Mouse (Mus musculus) MEL (cell line): Measurements from ENCODE around the gene Ccdc38. TPM values are rescaled to one million over a fixed set of nuclear protein-coding genes. Genes with fewer than 3 reads are reported as not detected.

ENCODE experiments used
- DNase-seq: peaks from one replicate; pipeline ENCODE4 v3.0.0; 2011; ENCODE audit warnings: low read depth, low spot score
- H3K27ac ChIP-seq: 2 replicates; pipeline ENCODE4 v1.5.1; 2012; ENCODE audit warnings: low read depth, mild to moderate bottlenecking, control low read depth, low read length, moderate library complexity; ENCODE audit not compliant: control insufficient read depth
- H3K27me3 ChIP-seq, 2 experiments: fragments of 150-350 bp in 1 of 2; sonication (generic) in 1 of 2; 2 replicates each; pipeline ENCODE4 v1.6.1; 2012; ENCODE audit warnings: low read length in 2 of 2, mild to moderate bottlenecking in 2 of 2, improper control_type of control experiment in 1 of 2, moderate library complexity in 1 of 2; ENCODE audit not compliant: insufficient read depth in 2 of 2, control insufficient read depth in 1 of 2
- H3K36me3 ChIP-seq, 2 experiments: 2 replicates each; pipeline ENCODE4 v1.6.1; 2012 to 2014; ENCODE audit warnings: low read length in 2 of 2, improper control_type of control experiment in 1 of 2, inconsistent platforms in 1 of 2, mild to moderate bottlenecking in 1 of 2; ENCODE audit not compliant: insufficient read depth in 2 of 2, control insufficient read depth in 1 of 2
- H3K4me1 ChIP-seq, 2 experiments: fragments of 150-350 bp in 1 of 2; sonication (generic) in 1 of 2; 2 replicates each; pipeline ENCODE4 v1.6.1; 2012; ENCODE audit warnings: low read length in 2 of 2, improper control_type of control experiment in 1 of 2, mild to moderate bottlenecking in 1 of 2; ENCODE audit not compliant: insufficient read depth in 2 of 2, control insufficient read depth in 1 of 2
- H3K4me3 ChIP-seq, 2 experiments: fragments of 150-350 bp in 1 of 2; sonication (generic) in 1 of 2; 2 replicates each; pipeline ENCODE4 v1.5.1; 2012; ENCODE audit warnings: low read depth in 2 of 2, low read length in 2 of 2, mild to moderate bottlenecking in 2 of 2, moderate library complexity in 2 of 2, control low read depth in 1 of 2, improper control_type of control experiment in 1 of 2; ENCODE audit not compliant: control insufficient read depth in 1 of 2, insufficient read depth in 1 of 2
- H3K79me2 ChIP-seq: 2 replicates; pipeline ENCODE4 v1.6.1; 2012; ENCODE audit warnings: mild to moderate bottlenecking, low read length, moderate library complexity; ENCODE audit not compliant: control insufficient read depth, poor library complexity, insufficient read depth
- H3K9ac ChIP-seq: 2 replicates; pipeline ENCODE4 v1.6.1; 2012; ENCODE audit warnings: low read depth, mild to moderate bottlenecking, control low read depth, low read length, moderate library complexity; ENCODE audit not compliant: control insufficient read depth, poor library complexity, severe bottlenecking
- H3K9me3 ChIP-seq: fragments of 150-350 bp; sonication (generic); replicated peaks from 2 replicates; pipeline ENCODE4 v1.6.1; 2012; ENCODE audit warnings: mild to moderate bottlenecking, low read length, improper control_type of control experiment, moderate library complexity; ENCODE audit not compliant: insufficient read depth
- BHLHE40 ChIP-seq: IDR thresholded peaks from 2 replicates; pipeline ENCODE4 v1.6.1; 2012; ENCODE audit warnings: low read depth, mild to moderate bottlenecking, inconsistent platforms, low read length, improper control_type of control experiment, borderline replicate concordance
- CHD1 ChIP-seq: IDR thresholded peaks from 2 replicates; pipeline ENCODE4 v1.6.1; 2012; ENCODE audit warnings: low read depth, mild to moderate bottlenecking, inconsistent platforms, low read length, improper control_type of control experiment
- CHD2 ChIP-seq: IDR thresholded peaks from 2 replicates; pipeline ENCODE4 v1.6.1; 2011; ENCODE audit warnings: low read length, improper control_type of control experiment
- CTCF ChIP-seq, 3 experiments: IDR thresholded peaks in 2 of 3; conservative IDR thresholded peaks in 1 of 3; 2 replicates each; pipeline ENCODE4 v1.5.1; 2011 to 2012; ENCODE audit warnings: low read length in 3 of 3, low read depth in 2 of 3, mild to moderate bottlenecking in 2 of 3, improper control_type of control experiment in 1 of 3, inconsistent platforms in 1 of 3, mixed read lengths in 1 of 3, moderate library complexity in 1 of 3; ENCODE audit not compliant: control insufficient read depth in 1 of 3, insufficient read depth in 1 of 3, poor library complexity in 1 of 3, severe bottlenecking in 1 of 3
- E2F4 ChIP-seq: IDR thresholded peaks from 2 replicates; pipeline ENCODE4 v1.6.1; 2011; ENCODE audit warnings: low read depth, low read length, improper control_type of control experiment, borderline replicate concordance
- EP300 ChIP-seq, 2 experiments: IDR thresholded peaks; 2 replicates each; pipeline ENCODE4 v1.6.1; 2011; ENCODE audit warnings: improper control_type of control experiment in 2 of 2, low read length in 2 of 2, low read depth in 1 of 2, mild to moderate bottlenecking in 1 of 2
- GATA1 ChIP-seq: IDR thresholded peaks from 2 replicates; pipeline ENCODE4 v1.6.1; 2011; ENCODE audit warnings: low read depth, low read length, improper control_type of control experiment
- HCFC1 ChIP-seq: IDR thresholded peaks from 2 replicates; pipeline ENCODE4 v1.6.1; 2012; ENCODE audit warnings: low read depth, mild to moderate bottlenecking, inconsistent platforms, low read length, improper control_type of control experiment, moderate library complexity
- KAT2A ChIP-seq: conservative IDR thresholded peaks from 2 replicates; pipeline ENCODE4 v1.6.1; 2012; ENCODE audit warnings: low read depth, low read length, improper control_type of control experiment, inconsistent platforms
- MAFK ChIP-seq: IDR thresholded peaks from 2 replicates; pipeline ENCODE4 v1.6.1; 2011; ENCODE audit warnings: low read depth, mild to moderate bottlenecking, low read length, improper control_type of control experiment, borderline replicate concordance
- MAX ChIP-seq: IDR thresholded peaks from 2 replicates; pipeline ENCODE4 v1.6.1; 2011; ENCODE audit warnings: low read length, improper control_type of control experiment
- MXI1 ChIP-seq: IDR thresholded peaks from 2 replicates; pipeline ENCODE4 v1.6.1; 2011; ENCODE audit warnings: mild to moderate bottlenecking, low read depth, low read length, improper control_type of control experiment
- MYB ChIP-seq: IDR thresholded peaks from 2 replicates; pipeline ENCODE4 v1.6.1; 2011; ENCODE audit warnings: mild to moderate bottlenecking, low read depth, low read length, improper control_type of control experiment
- MYC ChIP-seq: IDR thresholded peaks from 2 replicates; pipeline ENCODE4 v1.6.1; 2011; ENCODE audit warnings: low read depth, mild to moderate bottlenecking, low read length, improper control_type of control experiment, moderate library complexity
- RAD21 ChIP-seq: IDR thresholded peaks from 2 replicates; pipeline ENCODE4 v1.6.1; 2011; ENCODE audit warnings: mild to moderate bottlenecking, low read depth, low read length, improper control_type of control experiment
- SMC3 ChIP-seq: IDR thresholded peaks from 2 replicates; pipeline ENCODE4 v1.6.1; 2011; ENCODE audit warnings: low read depth, low read length, improper control_type of control experiment
- TAL1 ChIP-seq: IDR thresholded peaks from 2 replicates; pipeline ENCODE4 v1.6.1; 2012; ENCODE audit warnings: mild to moderate bottlenecking, inconsistent platforms, low read length, moderate library complexity, mixed read lengths
- TBP ChIP-seq: IDR thresholded peaks from 2 replicates; pipeline ENCODE4 v1.8.0; 2011; ENCODE audit warnings: low read depth, low read length, improper control_type of control experiment
- TCF12 ChIP-seq: IDR thresholded peaks from 2 replicates; pipeline ENCODE4 v1.6.1; 2014; ENCODE audit warnings: low read depth, mild to moderate bottlenecking, inconsistent platforms, low read length, improper control_type of control experiment, moderate library complexity
- UBTF ChIP-seq: IDR thresholded peaks from 2 replicates; pipeline ENCODE4 v1.6.1; 2012; ENCODE audit warnings: low read depth, mild to moderate bottlenecking, inconsistent platforms, low read length, improper control_type of control experiment, moderate library complexity, borderline replicate concordance; ENCODE audit not compliant: insufficient read depth
- USF2 ChIP-seq, 2 experiments: IDR thresholded peaks; 2 replicates each; pipeline ENCODE4 v1.6.1; 2011 to 2012; ENCODE audit warnings: improper control_type of control experiment in 2 of 2, low read length in 2 of 2, borderline replicate concordance in 1 of 2, inconsistent platforms in 1 of 2, low read depth in 1 of 2, mild to moderate bottlenecking in 1 of 2; ENCODE audit not compliant: insufficient read depth in 1 of 2
- ZC3H11A ChIP-seq: IDR thresholded peaks from 2 replicates; pipeline ENCODE4 v1.6.1; 2012; ENCODE audit warnings: low read depth, mild to moderate bottlenecking, inconsistent platforms, low read length, improper control_type of control experiment
- ZMIZ1 ChIP-seq: IDR thresholded peaks from 2 replicates; pipeline ENCODE4 v1.6.1; 2012; ENCODE audit warnings: low read depth, mild to moderate bottlenecking, inconsistent platforms, low read length, improper control_type of control experiment, moderate library complexity
- polyA plus RNA-seq, 2 experiments: library from polyadenylated mRNA; stranded (reverse) in 1 of 2; unstranded in 1 of 2; fragments of >175 nt in 1 of 2; fragments of >200 nt in 1 of 2; gene quantifications; 2 replicates each; pipeline versions ENCODE4 v1.2.1 to v1.2.4; 2012; ENCODE audit warnings: low replicate concordance in 2 of 2, low read depth in 1 of 2; ENCODE audit not compliant: insufficient read length in 2 of 2, insufficient read depth in 1 of 2, missing spikeins in 1 of 2
- total RNA-seq: library from RNA; depleted of rRNA; stranded (reverse); fragments of 300-350 nt; gene quantifications from 2 replicates; pipeline ENCODE4 v1.2.3, GENCODE M21; 2012

Ccdc38 gene
- total and polyA plus RNA-seq, 3 experiments: 0.22 TPM; not detected in 2

DNA sequence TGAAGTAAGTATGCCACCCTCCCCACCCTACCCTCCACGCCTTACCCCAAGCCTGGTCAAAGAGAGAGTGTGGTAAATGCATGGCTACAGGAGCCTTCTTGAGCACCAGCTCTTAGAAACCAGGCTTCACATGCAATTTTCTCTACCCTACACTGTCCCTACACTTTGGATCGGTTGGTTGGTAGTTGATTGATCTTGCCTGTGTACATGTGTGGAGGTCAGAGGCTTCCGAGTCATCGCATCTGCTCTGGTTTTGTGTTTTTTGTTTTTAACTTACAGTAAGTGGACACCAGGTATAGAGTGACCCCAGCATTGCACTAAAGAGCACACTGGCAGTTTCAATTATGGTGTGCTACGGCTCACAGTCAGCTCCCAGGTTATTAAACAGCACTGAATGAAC, 3.7 kb downstream of the Ccdc38 start:
- Histone ChIP-seq H3K27ac (no peak overlapping the region), H3K79me2 (no peaks in the 10 kb centered on the region), H3K4me1 (peaks cover 0 to 6% of the 10 kb centered on the region in 2 experiments; a peak in 3 of 4 replicates), H3K4me3 (no peak overlapping the region), H3K36me3 (peaks cover 0 to 4% of the 10 kb centered on the region in 2 experiments; a peak in 2 of 4 replicates), H3K27me3 (no peaks in the 10 kb centered on the region), H3K9me3 (no peaks in the 10 kb centered on the region)
- no peak for DNase-seq
- TF ChIP-seq BHLHE40 (no peak), TAL1 (no peak), UBTF (no peak), MAX (no peak), MAFK (no peak), MYB (no peak), TBP (no peak), MYC (no peak), CHD1 (no peak), EP300 (IDR thresholded peaks at IDR 0.05; ENCODE audit: low read depth in 1 of 2, low read length in 2 of 2) (no peak), GATA1 (no peak), CHD2 (no peak), ZC3H11A (no peak), MXI1 (no peak), USF2 (IDR thresholded peaks at IDR 0.05; ENCODE audit: borderline replicate concordance in 1 of 2, insufficient read depth in 1 of 2, low read depth in 1 of 2, low read length in 2 of 2) (no peak), HCFC1 (no peak)
- TF ChIP-seq, all 39 proteins: peak for 0
- H3K9ac ChIP-seq: no peak overlapping the region

DNA sequence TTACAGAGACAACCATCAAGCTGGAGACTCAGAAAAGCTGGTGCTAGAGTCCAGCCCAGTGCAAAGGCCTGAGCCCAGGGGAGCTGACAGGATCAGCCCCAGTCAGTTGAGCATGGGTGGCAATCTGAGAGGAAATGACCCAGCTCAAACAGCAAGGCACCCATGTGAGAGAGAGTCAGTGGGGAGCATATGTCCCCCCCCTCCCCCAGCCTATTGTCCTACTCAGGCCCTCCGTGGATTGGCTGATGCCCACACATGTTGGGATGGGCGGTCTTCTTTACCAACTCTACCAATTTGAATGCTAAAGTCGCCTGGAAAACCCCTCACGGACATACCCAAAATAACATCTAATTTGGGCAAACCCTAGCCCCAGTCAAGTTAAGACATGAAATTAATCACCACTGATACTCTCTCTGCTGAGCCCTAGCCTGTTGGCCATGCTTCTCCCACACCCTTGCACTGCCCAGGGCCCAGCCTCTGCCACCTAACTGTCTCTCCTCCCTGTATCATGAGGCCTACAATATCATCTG, 7.4 kb downstream of the Ccdc38 start:
- Histone ChIP-seq H3K9me3 (no peaks in the 10 kb centered on the region), H3K27me3 (no peaks in the 10 kb centered on the region)
- TF ChIP-seq UBTF (no peak), MYB (no peak)
- TF ChIP-seq, all 39 proteins: peak for 0
- Histone ChIP-seq H3K27ac (no peak overlapping the region), H3K4me1 (no peaks in the 10 kb centered on the region), H3K79me2 (no peaks in the 10 kb centered on the region), H3K9ac (no peak overlapping the region), H3K36me3 (no peaks in the 10 kb centered on the region), H3K4me3 (no peak overlapping the region)
- DNase-seq: no peak

DNA sequence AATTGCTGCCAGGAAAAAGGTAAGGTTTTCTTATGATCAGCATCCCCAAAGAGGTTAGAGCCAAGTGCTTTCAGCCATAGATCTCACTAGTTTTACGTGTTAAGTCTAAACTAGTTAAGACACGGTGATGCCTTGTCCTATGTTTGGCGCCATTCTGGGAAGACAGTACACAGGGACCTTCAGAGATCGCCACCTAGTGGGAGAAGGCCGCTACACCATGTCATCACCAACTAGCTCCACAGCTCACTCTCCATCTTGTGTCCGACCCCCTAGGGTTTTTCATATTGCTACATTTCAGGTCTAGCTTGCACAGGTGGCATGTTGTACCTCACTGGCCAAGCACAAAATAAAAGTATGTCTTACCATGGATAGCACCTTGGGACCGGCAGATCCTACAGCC, 8.6 kb downstream of the Ccdc38 start:
- no peaks in the 10 kb centered on the region for H3K79me2 ChIP-seq
- no peak overlapping the region for H3K27ac ChIP-seq
- no peaks in the 10 kb centered on the region for H3K4me1 ChIP-seq
- H3K27me3 ChIP-seq: no peaks in the 10 kb centered on the region; a peak in 1 of 4 replicates
- no peaks in the 10 kb centered on the region for H3K36me3 ChIP-seq
- peak; percentile 86 for DNase-seq
- no peak for TF ChIP-seq ZMIZ1
- TF ChIP-seq SMC3: peak; percentile 74
- TF ChIP-seq ZC3H11A: peak; percentile 47
- TF ChIP-seq CTCF (IDR thresholded peaks at IDR 0.05 in 2 of 3, conservative IDR thresholded peaks at IDR 0.05 in 1 of 3; ENCODE audit: control insufficient read depth in 1 of 3, insufficient read depth in 1 of 3, low read depth in 2 of 3, low read length in 3 of 3, poor library complexity in 1 of 3, severe bottlenecking in 1 of 3): peak; percentile 61 to 77 (median 61)
- no peak for TF ChIP-seq KAT2A
- TF ChIP-seq TBP: no peak
- TF ChIP-seq RAD21: peak; percentile 47
- TF ChIP-seq E2F4: 0 out of 2 replicates have a peak, but pooled peaks have one; percentile 24
- TF ChIP-seq TCF12: no peak
- TF ChIP-seq MXI1: no peak
- no peak overlapping the region; a peak in 1 of 4 replicates for H3K4me3 ChIP-seq
- no peak overlapping the region for H3K9ac ChIP-seq
- H3K9me3 ChIP-seq: no peaks in the 10 kb centered on the region
